Mouse (Mus musculus) forebrain, embryonic 11.5 days (tissue): ENCODE measurements around the gene Ezh1. TPM values are rescaled to one million over a fixed set of nuclear protein-coding genes. Genes with fewer than 3 reads are reported as not detected.

Experiments
- ATAC-seq: fragments of 200-750 bp; cut with Nextera tagmentation; replicated peaks from 2 replicates; pipeline ENCODE4 v1.8.0; 2017; ENCODE audit warnings: moderate TSS enrichment; ENCODE audit not compliant: low FRiP score
- DNase-seq: peaks from one replicate; pipeline ENCODE4 v3.0.0-alpha.2; 2017; ENCODE audit warnings: low spot score
- H3K27ac ChIP-seq: fragments of 300-500 bp; sonication (generic); 2 replicates; pipeline ENCODE4 v1.5.1; 2014; ENCODE audit warnings: low read depth, low read length
- H3K27me3 ChIP-seq: fragments of 300-500 bp; sonication (generic); 2 replicates; pipeline ENCODE4 v1.6.1; 2014; ENCODE audit warnings: mild to moderate bottlenecking, low read length, mixed read lengths; ENCODE audit not compliant: control insufficient read depth, insufficient read depth
- H3K36me3 ChIP-seq: fragments of 300-500 bp; sonication (generic); 2 replicates; pipeline ENCODE4 v1.6.1; 2014; ENCODE audit warnings: mild to moderate bottlenecking, low read length, moderate library complexity, mixed read lengths; ENCODE audit not compliant: control insufficient read depth, insufficient read depth
- H3K4me1 ChIP-seq: fragments of 300-500 bp; sonication (generic); replicated peaks from 2 replicates; pipeline ENCODE4 v1.6.1; 2014; ENCODE audit warnings: low read length, mixed read lengths; ENCODE audit not compliant: control insufficient read depth, insufficient read depth
- H3K4me2 ChIP-seq: fragments of 300-500 bp; sonication (generic); 2 replicates; pipeline ENCODE4 v1.6.1; 2014; ENCODE audit warnings: low read depth, mild to moderate bottlenecking, low read length, moderate library complexity, mixed read lengths; ENCODE audit not compliant: severe bottlenecking
- H3K4me3 ChIP-seq: fragments of 300-500 bp; sonication (generic); 2 replicates; pipeline ENCODE4 v1.5.1; 2014; ENCODE audit warnings: low read depth, low read length
- H3K9ac ChIP-seq: fragments of 300-500 bp; sonication (generic); 2 replicates; pipeline ENCODE4 v1.6.1; 2014; ENCODE audit warnings: low read length
- H3K9me3 ChIP-seq: fragments of 300-500 bp; sonication (generic); 2 replicates; pipeline ENCODE4 v1.6.1; 2016; ENCODE audit warnings: low read length, mixed read lengths; ENCODE audit not compliant: control insufficient read depth
- WGBS: fragments of 180-500 bp; shearing (Covaris S2); extraction: QIAGEN DNeasy Blood & Tissue Kit; methylation state at CpG from one replicate; pipeline ENCODE4 v1.1.7; 2014; 5-methylcytosine and 5-hydroxymethylcytosine counted together
- polyA plus RNA-seq: library from polyadenylated mRNA; unstranded; fragments of >200 nt; fragmentation: Nextera tagmentation; extraction: Ambion mirVana; gene quantifications from 2 replicates; pipeline ENCODE4 v1.2.1, GENCODE M21; 2014

Gene Ezh1
- polyA plus RNA-seq, 1 experiment from 2014 or later = 12.8 TPM

DNA sequence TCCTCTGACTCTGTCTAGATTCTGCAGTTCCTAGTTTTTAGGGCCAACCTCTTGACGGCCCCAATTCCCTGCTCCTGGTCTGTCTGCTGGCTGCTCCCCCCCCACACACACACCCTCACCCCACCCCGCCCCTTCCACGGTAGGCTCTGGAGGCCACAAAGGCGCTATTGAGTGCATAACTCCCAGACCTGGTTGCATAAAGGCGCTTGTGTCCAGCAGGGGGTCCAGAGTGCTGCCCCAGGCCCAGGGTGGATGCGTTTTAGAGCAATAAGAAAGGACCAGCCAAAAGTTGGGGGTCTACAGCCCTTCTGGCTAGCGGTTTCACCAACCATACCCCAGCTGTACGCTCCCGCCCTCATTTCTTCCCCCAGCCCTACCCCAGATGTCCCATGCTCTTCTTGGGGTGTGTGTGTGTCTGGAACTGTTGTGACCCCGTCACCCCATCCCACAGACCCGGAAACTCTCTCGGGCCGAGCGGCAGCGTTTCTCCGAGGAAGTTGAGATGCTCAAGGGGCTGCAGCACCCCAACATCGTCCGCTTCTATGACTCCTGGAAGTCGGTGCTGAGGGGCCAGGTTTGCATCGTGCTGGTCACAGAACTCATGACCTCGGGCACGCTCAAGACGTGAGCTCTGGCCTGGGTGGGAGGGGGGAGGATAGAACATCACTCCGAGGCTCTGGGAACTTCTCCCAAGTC, 36.2 kb upstream of the Ezh1 start:
- no peak for ATAC-seq
- Histone ChIP-seq H3K9ac (peak overlapping the region; percentile 23), H3K27ac (no peak overlapping the region), H3K4me3 (peak overlapping the region; percentile 14), H3K9me3 (no peaks in the 10 kb centered on the region), H3K27me3 (peaks cover 35% of the 10 kb centered on the region), H3K36me3 (no peaks in the 10 kb centered on the region), H3K4me1 (peaks cover 32% of the 10 kb centered on the region), H3K4me2 (peak overlapping the region; percentile 37; the same call in 1 of the 2 replicates)
- WGBS = 1% methylated on average over 24 of the region's 24 CpGs
- DNase-seq = peak; percentile 57

DNA sequence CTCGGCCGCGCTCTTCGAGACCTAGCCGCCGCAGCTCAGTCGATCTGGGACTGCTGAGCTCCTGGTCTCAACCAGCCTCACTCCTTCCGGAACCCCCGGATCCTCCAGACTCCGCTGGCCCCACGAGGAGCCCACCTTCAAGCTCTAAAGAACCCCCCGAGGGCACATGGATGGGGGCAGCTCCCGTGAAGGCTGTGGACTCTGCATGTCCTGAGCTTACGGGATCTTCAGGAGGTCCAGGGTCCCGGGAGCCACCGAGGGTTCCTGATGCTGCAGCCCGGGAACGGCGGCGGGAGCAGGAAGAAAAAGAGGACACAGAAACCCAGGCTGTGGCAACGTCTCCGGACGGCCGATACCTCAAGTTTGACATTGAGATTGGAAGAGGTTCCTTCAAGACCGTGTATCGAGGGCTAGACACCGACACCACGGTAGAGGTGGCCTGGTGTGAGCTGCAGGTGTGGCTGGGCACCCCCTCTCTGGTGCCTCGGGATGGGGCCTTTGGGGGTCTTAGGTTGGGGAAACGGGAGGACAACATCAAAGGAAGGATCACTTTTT, 34.6 kb upstream of the Ezh1 start:
- Histone ChIP-seq H3K9ac (peak overlapping the region; percentile 76), H3K4me1 (peaks cover 32% of the 10 kb centered on the region), H3K27me3 (peaks cover 33% of the 10 kb centered on the region), H3K27ac (no peak overlapping the region), H3K9me3 (no peaks in the 10 kb centered on the region), H3K4me2 (peak overlapping the region; percentile 99), H3K36me3 (no peaks in the 10 kb centered on the region), H3K4me3 (peak overlapping the region; percentile 47)
- no peak for DNase-seq
- under 1% methylated on average over 30 of the region's 30 CpGs for WGBS
- peak; percentile 28; the same call in 1 of the 2 replicates for ATAC-seq

DNA sequence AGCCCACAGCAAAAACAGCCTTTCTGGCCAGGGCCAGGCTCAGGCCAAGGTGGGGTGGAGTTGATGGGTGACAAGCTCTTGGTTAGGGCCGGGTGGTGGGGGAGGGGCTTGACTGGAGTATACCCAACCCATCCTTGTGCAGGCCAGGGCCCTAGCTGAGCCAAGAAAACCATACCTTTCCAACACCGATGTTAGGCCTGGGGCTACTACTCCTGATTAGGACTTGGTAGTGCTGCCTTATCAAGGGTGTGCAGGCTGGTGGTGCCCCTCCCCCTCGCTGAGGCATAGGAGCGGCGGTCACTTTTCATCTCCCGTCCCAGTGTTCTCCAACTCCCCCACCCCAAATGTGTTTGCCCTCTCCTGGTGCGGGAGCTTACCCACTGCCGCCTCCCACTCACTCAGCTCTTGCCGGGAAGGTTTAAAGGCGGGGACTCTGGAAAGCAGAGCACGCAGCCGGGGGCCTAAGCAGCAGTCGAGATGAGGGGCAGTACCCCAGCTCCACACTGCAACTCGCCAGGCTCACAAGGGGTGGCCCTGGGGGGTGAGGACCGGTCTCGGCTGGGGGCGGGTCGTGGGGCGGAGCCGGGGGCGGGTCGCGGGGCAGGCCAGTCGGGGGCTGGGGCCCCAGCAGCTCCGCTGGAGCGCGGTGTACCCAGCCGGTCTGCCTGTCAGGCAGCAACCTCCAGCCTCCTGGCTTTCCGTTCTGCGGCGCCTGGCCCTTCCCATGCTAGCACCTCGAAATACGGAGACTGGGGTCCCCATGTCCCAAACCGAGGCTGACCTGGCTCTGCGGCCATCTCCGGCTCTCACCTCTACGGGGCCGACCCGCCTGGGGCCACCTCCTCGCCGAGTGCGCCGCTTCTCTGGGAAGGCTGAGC, 33.9 kb upstream of the Ezh1 start, which contains the start of gene Wnk4:
Gene Wnk4 (plus strand): TSS at position 620 of the 878 bp plus-strand sequence.
- DNase-seq (peak; percentile 85), ATAC-seq (peak; percentile 79)
- Histone ChIP-seq H3K27ac (peak within 1 kb of the TSS; percentile 46; the same call in 1 of the 2 replicates), H3K4me1 (peaks cover 32% of the 10 kb centered on the region), H3K4me2 (peak within 1 kb of the TSS; percentile 99), H3K9me3 (no peaks in the 10 kb centered on the region), H3K9ac (peak within 1 kb of the TSS; percentile 76), H3K4me3 (peak within 1 kb of the TSS; percentile 47), H3K36me3 (no peaks in the 10 kb centered on the region), H3K27me3 (peaks cover 33% of the 10 kb centered on the region)
- WGBS = under 1% methylated on average over 41 of the region's 43 CpGs

DNA sequence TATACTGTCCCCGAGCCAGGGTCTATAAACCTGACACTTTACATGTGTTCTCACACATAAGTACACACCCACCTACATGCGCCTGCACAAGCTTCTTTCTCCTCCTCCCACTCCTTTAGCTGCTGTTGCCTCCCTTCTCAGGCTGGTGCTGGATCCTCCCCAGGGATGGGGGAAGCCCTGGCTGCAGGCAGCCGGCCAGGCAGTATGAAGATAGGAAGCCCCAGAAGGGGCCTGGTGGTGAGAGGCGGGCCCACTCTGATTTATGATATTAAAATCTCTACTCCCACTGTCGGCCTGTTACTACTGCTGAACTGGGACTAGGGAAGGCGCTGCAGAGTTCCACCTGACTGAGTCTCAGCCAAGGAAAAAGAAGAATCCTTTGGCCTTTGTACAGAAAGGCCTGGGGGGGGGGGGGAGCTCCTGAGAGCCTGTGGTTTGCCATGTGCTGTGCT, 33.0 kb upstream of the Ezh1 start:
- peak overlapping the region; percentile 46; the same call in 1 of the 2 replicates for H3K27ac ChIP-seq
- WGBS = 53% methylated on average over 6 of the region's 6 CpGs
- ATAC-seq (no peak), DNase-seq (no peak)
- H3K4me2 ChIP-seq = peak overlapping the region; percentile 99; the same call in 1 of the 2 replicates
- H3K27me3 ChIP-seq = peaks cover 26% of the 10 kb centered on the region
- H3K4me3 ChIP-seq = no peak overlapping the region
- H3K9me3 ChIP-seq = no peaks in the 10 kb centered on the region
- H3K9ac ChIP-seq = no peak overlapping the region; the same call in 1 of the 2 replicates
- H3K36me3 ChIP-seq = no peaks in the 10 kb centered on the region
- H3K4me1 ChIP-seq = peaks cover 27% of the 10 kb centered on the region

DNA sequence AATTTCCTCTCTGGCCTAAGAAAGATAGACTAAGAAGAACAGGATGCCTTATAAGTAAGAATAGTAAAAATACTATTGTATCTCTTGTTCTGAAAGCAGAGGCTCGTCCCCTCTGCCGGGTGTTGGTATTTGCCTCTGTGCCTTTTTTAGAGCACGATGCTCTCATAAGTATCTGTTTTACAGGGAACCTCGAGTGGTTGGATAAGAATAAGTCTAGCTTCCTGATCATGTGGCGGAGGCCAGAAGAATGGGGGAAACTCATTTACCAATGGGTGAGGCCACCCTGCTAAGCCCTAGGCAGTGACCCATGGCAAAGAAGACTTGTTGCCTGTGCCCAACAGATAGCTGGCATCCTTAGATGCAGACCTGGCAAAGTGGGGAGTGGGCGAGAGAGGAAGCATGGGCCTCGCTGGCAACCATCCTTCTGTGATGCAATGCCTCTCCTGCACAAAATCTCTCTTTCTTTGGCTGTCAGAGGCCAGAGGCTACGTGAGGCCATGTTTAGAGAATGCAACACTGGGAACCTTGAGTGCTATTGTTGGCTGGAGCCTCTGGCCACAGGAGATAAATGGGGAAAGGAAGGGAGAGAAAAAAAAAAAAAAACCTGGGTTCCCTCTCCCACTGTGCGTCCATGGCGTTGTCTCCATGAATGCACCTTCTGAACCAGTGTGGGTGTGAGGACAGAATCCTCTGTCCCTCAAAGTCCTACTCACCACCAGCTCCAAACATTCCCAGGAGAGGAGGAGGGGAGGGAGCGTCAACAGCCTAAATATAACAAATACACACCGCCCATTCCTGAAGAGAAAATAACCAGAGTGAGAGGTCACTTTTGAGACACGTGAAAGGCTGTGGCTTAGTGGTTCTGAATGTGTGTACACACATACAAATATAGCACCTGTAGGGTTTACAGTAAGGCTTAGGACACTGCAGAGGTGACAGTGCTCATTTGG, 29.8 kb upstream of the Ezh1 start:
- Histone ChIP-seq H3K27me3 (peaks cover 1% of the 10 kb centered on the region; the same call in 1 of the 2 replicates), H3K36me3 (no peaks in the 10 kb centered on the region), H3K9ac (no peak overlapping the region), H3K4me1 (peaks cover 14% of the 10 kb centered on the region; the same call in 1 of the 2 replicates), H3K9me3 (no peaks in the 10 kb centered on the region), H3K27ac (no peak overlapping the region), H3K4me3 (no peak overlapping the region), H3K4me2 (no peak overlapping the region)
- no peak for DNase-seq
- WGBS = 92% methylated on average over 13 of the region's 13 CpGs
- no peak for ATAC-seq

DNA sequence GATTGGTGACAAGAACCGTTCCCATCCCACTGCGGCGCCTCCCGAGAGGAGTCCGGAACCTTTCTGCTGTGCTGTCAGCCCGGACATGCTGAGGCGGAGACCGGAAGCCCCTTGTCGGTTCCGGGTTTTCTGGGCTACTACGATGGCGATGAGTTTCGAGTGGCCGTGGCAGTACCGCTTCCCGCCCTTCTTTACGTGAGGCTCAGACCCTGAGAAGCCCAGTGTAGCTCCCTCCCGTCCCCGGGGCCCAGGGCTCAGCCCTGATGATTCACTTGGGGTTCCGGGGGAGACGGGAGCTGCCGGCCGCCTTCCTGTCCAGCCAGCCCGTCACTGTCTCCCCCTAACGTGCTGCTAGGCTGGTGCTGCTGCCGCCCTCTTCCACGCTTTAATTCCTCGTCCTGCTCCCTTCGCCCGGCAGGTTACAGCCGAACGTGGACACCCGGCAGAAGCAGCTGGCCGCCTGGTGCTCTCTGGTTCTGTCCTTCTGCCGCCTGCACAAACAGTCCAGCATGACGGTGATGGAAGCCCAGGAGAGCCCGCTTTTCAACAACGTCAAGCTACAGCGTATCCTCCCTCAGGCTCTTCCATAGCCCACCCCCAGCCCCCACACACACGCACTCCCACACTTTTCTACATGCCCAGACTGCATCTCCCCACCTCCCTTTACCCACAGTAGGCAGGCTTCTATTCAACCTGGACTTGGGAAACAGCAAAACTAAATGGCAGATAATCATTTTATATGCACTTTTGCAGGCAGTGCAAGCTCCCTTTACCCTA, 27.5 kb upstream of the Ezh1 start, which contains the start of gene Vps25:
Gene Vps25 (plus strand): TSS at position 95 of the 777 bp plus-strand sequence.
- H3K4me3 ChIP-seq = peak within 1 kb of the TSS; percentile 83
- H3K36me3 ChIP-seq = no peaks in the 10 kb centered on the region
- no peaks in the 10 kb centered on the region for H3K27me3 ChIP-seq
- DNase-seq (peak; percentile 89), ATAC-seq (peak; percentile 71)
- H3K4me2 ChIP-seq = peak within 1 kb of the TSS; percentile 71
- no peaks in the 10 kb centered on the region for H3K9me3 ChIP-seq
- no peaks in the 10 kb centered on the region; the same call in 1 of the 2 replicates for H3K4me1 ChIP-seq
- H3K9ac ChIP-seq = peak within 1 kb of the TSS; percentile 91
- under 1% methylated on average over 39 of the region's 40 CpGs for WGBS
- H3K27ac ChIP-seq = peak within 1 kb of the TSS; percentile 80

DNA sequence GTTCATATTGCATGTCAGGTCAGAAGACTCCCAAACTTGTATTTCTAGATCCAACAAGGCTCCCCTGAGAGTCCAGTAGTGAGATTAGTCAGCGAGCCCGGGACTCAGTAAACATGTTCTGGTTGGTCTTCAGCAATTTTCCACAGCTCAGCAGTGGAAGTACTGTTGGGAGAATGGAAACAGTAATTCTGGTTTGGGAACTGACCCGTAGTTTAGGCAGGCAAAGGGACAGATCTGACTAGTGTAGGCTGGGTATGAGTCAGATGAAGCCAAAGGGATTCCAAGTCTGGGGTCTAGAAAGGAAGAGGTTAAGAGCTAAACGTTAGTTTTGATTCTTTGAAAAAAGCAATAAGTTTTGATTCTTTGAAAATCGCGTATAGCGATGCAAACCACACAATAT, 26.7 kb upstream of the Ezh1 start:
- no peak for DNase-seq
- H3K9me3 ChIP-seq = no peaks in the 10 kb centered on the region
- 14% methylated on average over 7 of the region's 7 CpGs for WGBS

More for the DNA sequence above, 26.7 kb upstream of the Ezh1 start:
- Histone ChIP-seq H3K4me1 (no peaks in the 10 kb centered on the region; the same call in 1 of the 2 replicates), H3K4me3 (peak overlapping the region; percentile 83), H3K36me3 (no peaks in the 10 kb centered on the region), H3K27me3 (no peaks in the 10 kb centered on the region; the same call in 1 of the 2 replicates), H3K27ac (no peak overlapping the region), H3K9ac (peak overlapping the region; percentile 91), H3K4me2 (peak overlapping the region; percentile 71)
- ATAC-seq = no peak
